Mouse (Mus musculus): ENCODE measurements around the gene Retreg3. TPM values are rescaled to one million over a fixed set of nuclear protein-coding genes. Genes with fewer than 3 reads are reported as not detected.

Gene Retreg3
- total RNA-seq, 4 experiments from 2014 or later, result 26.5 to 31.2 (median 29.0) TPM

- DNase-seq (ENCODE audit: low spot score), result no peak
Observed at GRCm38 (mm10) chr11:101055418-101055817, 64.3 kb downstream of the Retreg3 start.

GRCm38 (mm10) chr11:101053974-101054373, 65.7 kb downstream of the Retreg3 start:
- no peak for DNase-seq (ENCODE audit: low spot score)

- peak; percentile 50 for DNase-seq (ENCODE audit: low spot score)
Observed at GRCm38 (mm10) chr11:101052751-101053473, 66.8 kb downstream of the Retreg3 start.

- DNase-seq (ENCODE audit: low spot score), result no peak
Observed at GRCm38 (mm10) chr11:101051617-101052016, 68.1 kb downstream of the Retreg3 start.

GRCm38 (mm10) chr11:101051051-101051493, 68.6 kb downstream of the Retreg3 start:
- no peak for DNase-seq (ENCODE audit: low spot score)

- no peak for DNase-seq (ENCODE audit: low spot score)
Observed at GRCm38 (mm10) chr11:101050359-101050758, 69.3 kb downstream of the Retreg3 start.

GRCm38 (mm10) chr11:101047502-101047901, 72.2 kb downstream of the Retreg3 start:
- DNase-seq (ENCODE audit: low spot score), result no peak

- DNase-seq (ENCODE audit: low spot score), result no peak
Observed at GRCm38 (mm10) chr11:101046440-101046839, 73.3 kb downstream of the Retreg3 start.

Small RNA genes lying within 50 kb of the gene (microRNA-seq; reads per million reads assigned to microRNA genes)
- not detected for gene Gm27626

Other genes with a start within 250 kb of the Retreg3 start
- gene Stat3, start 180.4 kb downstream of the Retreg3 start, total RNA-seq (2022), result 100 to 1,000 TPM in 1 of 4 experiments, 10 to 100 TPM in 3; 76.6 to 108 (median 91.0) TPM
- gene Cavin1, start 149.0 kb downstream of the Retreg3 start, total RNA-seq (2022), result 100 to 1,000 TPM; 190 to 247 (median 212) TPM
- 100 to 1,000 TPM in 1 of 4 experiments, 10 to 100 TPM in 3; 85.0 to 100 (median 88.9) TPM for gene Atp6v0a1, start 110.4 kb downstream of the Retreg3 start, total RNA-seq (2022)
- gene Naglu, start 49.9 kb downstream of the Retreg3 start, total RNA-seq (2022), result 10 to 100 TPM in 1 of 4 experiments, 1 to 10 TPM in 3; 7.3 to 10.1 (median 7.8) TPM
- 1 to 10 TPM in 1 of 4 experiments, under 1 TPM in 3; 0.22 to 1.5 (median 0.52) TPM for gene Hsd17b1, start 41.5 kb downstream of the Retreg3 start, total RNA-seq (2022)
- 10 to 100 TPM; 14.5 to 21.0 (median 17.6) TPM for gene Coasy, start 37.3 kb downstream of the Retreg3 start, total RNA-seq (2022)
- gene Mlx, start 32.6 kb downstream of the Retreg3 start, total RNA-seq (2022), result 10 to 100 TPM; 15.5 to 24.4 (median 20.0) TPM
- 1 to 10 TPM; 2.3 to 3.1 (median 2.8) TPM for gene Psmc3ip, start 24.5 kb downstream of the Retreg3 start, total RNA-seq (2022)
- 10 to 100 TPM; 23.2 to 27.3 (median 25.4) TPM for gene Tubg1, start within 50 bp of the Retreg3 start, total RNA-seq (2022)
- gene Tubg2, start 36.0 kb upstream of the Retreg3 start, total RNA-seq (2022), result 1 to 10 TPM; 2.7 to 4.9 (median 3.0) TPM
- 1 to 10 TPM; 1.1 to 2.9 (median 1.5) TPM for gene Cntnap1, start 50.6 kb upstream of the Retreg3 start, total RNA-seq (2022)
- 10 to 100 TPM; 23.4 to 29.9 (median 28.1) TPM for gene Plekhh3, start 51.5 kb upstream of the Retreg3 start, total RNA-seq (2022)
- under 1 TPM in 2 of 4 experiments, not detected in 2; 0.14 to 0.19 TPM for gene Ccr10, start 55.5 kb upstream of the Retreg3 start, total RNA-seq (2022)
- gene Ezh1, start 106.6 kb upstream of the Retreg3 start, total RNA-seq (2022), result 10 to 100 TPM; 28.6 to 37.3 (median 31.7) TPM
- gene Ramp2, start 126.1 kb upstream of the Retreg3 start, total RNA-seq (2022), result 10 to 100 TPM; 60.8 to 93.6 (median 83.9) TPM
- gene Vps25, start 133.8 kb upstream of the Retreg3 start, total RNA-seq (2022), result 100 to 1,000 TPM in 3 of 4 experiments, 10 to 100 TPM in 1; 88.4 to 109 (median 104) TPM
- 10 to 100 TPM in 3 of 4 experiments, 1 to 10 TPM in 1; 7.6 to 16.6 (median 14.2) TPM for gene Wnk4, start 140.7 kb upstream of the Retreg3 start, total RNA-seq (2022)
- under 1 TPM in 3 of 4 experiments, not detected in 1; 0.14 to 0.29 (median 0.22) TPM for gene Cntd1, start 159.1 kb upstream of the Retreg3 start, total RNA-seq (2022)
- gene Coa3, start 159.2 kb upstream of the Retreg3 start, total RNA-seq (2022), result 100 to 1,000 TPM in 2 of 4 experiments, 10 to 100 TPM in 2; 93.0 to 105 (median 98.0) TPM
- gene Becn1, start 182.4 kb upstream of the Retreg3 start, total RNA-seq (2022), result 100 to 1,000 TPM in 2 of 4 experiments, 10 to 100 TPM in 2; 78.6 to 116 (median 100) TPM
- 10 to 100 TPM; 66.4 to 85.0 (median 73.6) TPM for gene Psme3, start 196.3 kb upstream of the Retreg3 start, total RNA-seq (2022)
- 1 to 10 TPM; 1.4 to 1.9 (median 1.7) TPM for gene Aoc2, start 205.2 kb upstream of the Retreg3 start, total RNA-seq (2022)
- gene Aoc3, start 210.7 kb upstream of the Retreg3 start, total RNA-seq (2022), result 1 to 10 TPM; 7.1 to 9.2 (median 8.5) TPM
- not detected for gene G6pc, start 247.7 kb upstream of the Retreg3 start, total RNA-seq (2022)

Data from heart, adult 8-10 months (tissue).